Mouse (Mus musculus) gastrocnemius, adult 2 months (tissue): ENCODE results near the gene Scn5a. TPM values are rescaled to one million over a fixed set of nuclear protein-coding genes. Genes with fewer than 3 reads are reported as not detected.

Experiments
- DNase-seq: peaks from one replicate; pipeline ENCODE4 v3.0.0; 2022
- H3K27ac ChIP-seq: fragments of 200-600 bp; 2 replicates; pipeline ENCODE4 v1.8.1; 2022; ENCODE audit warnings: mild to moderate bottlenecking
- H3K4me3 ChIP-seq: fragments of 200-600 bp; 2 replicates; pipeline ENCODE4 v1.8.1; 2022; ENCODE audit warnings: mild to moderate bottlenecking, moderate library complexity
- CTCF ChIP-seq: fragments of 200-600 bp; IDR thresholded peaks from 2 replicates; pipeline ENCODE4 v1.8.1; 2022; ENCODE audit warnings: antibody characterized with exemption, mild to moderate bottlenecking, moderate library complexity
- intact Hi-C: fragments of 180-260 bp; cut with DNase I; formaldehyde crosslinking; loops from one replicate; pipeline ENCODE4 v1.15.1; 2025
- total RNA-seq, 2 experiments: library from RNA; stranded (reverse); gene quantifications; 2 replicates each; pipeline ENCODE4 v1.2.3; 2021

The Scn5a gene
- total RNA-seq, 2 experiments from 2014 or later: 0.05 to 0.36 TPM

- Histone ChIP-seq H3K27ac (no peak overlapping the region), H3K4me3 (no peak overlapping the region)
- DNase-seq: no peak
- intact Hi-C loops: loop anchor here (5.0 kb wide), 1 partner anchor 82 kb away; no protein-coding TSS in a partner anchor
- TF ChIP-seq CTCF: no peak
Observed at GRCm38 (mm10) chr9:119559537-119560276, 19.1 kb downstream of the Scn5a start.

- peak; percentile 74 for TF ChIP-seq CTCF
- intact Hi-C loops: loop anchor here (1.0 kb wide), 1 partner anchor 22 kb away; no protein-coding TSS in a partner anchor
- no peak overlapping the region for H3K27ac ChIP-seq
- no peak overlapping the region for H3K4me3 ChIP-seq
- peak; percentile 56 for DNase-seq
Observed at GRCm38 (mm10) chr9:119558119-119558854, 20.5 kb downstream of the Scn5a start.

DNA sequence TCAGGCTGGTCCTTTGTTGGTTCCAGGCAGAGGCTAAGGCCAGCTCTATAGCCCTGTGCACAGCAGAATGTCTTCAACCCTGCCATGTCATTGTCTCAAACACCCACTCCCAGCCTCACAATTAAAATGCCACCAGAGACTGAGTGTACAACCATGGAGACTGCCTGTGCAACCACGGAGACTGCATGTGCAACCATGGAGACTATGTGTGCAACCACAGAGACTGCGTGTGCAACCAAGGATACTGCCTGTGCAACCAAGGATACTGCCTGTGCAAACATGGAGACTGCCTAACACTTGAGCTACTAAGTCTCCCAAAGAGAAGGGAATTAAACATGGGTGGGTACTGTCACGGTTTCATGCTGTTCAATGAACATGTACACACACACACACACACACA is 22.8 kb downstream of the Scn5a start:
- TF ChIP-seq CTCF: no peak
- Histone ChIP-seq H3K4me3 (no peak overlapping the region), H3K27ac (no peak overlapping the region)
- intact Hi-C loops: no loop called here
- no peak for DNase-seq

DNA sequence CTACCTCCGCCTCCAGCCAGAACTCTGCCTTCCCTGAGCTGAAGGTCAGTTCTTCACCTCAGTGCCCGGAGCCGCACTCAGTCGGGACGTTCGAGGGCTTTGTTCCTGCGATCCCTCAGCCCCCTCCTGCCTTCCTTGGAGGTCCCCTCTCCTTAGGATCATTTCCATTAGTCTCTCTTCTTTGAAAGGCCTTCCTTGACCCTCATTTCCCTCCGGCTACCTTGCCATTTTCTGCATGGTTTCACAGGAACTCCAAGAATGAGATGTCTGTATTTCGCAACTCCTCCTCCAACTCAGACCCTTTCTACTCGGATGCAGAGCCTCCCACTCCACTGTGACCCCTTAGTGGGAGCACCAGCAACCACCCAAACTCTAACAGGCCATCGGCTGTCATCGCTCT is 31.3 kb downstream of the Scn5a start:
- no peak for TF ChIP-seq CTCF
- H3K27ac ChIP-seq: no peak overlapping the region
- intact Hi-C loops: no loop called here
- DNase-seq: no peak
- no peak overlapping the region for H3K4me3 ChIP-seq

DNA sequence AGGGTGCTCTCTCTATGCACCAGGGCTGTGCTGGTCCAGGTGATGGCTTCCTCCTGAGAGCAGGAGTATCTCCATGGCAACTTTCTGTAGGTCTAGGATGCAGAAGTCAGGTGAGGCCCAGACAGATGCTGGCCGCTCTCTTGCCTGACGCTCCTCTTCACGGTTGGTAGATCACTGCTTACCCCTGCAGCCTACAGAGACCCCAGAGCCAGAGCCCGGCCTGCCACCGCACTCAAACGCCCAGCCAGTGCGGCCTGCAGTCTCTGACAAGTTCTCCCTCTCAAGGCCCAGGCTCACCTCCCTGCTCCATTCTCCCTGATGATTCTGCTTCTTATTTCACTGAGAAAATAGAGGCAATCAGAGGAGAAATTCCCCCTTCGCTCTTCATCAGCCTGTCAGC is 31.7 kb downstream of the Scn5a start:
- Histone ChIP-seq H3K27ac (no peak overlapping the region), H3K4me3 (no peak overlapping the region)
- no peak for TF ChIP-seq CTCF
- no peak for DNase-seq
- intact Hi-C loops: no loop called here

GRCm38 (mm10) chr9:119540726-119541125 is 38.1 kb downstream of the Scn5a start:
- intact Hi-C loops: no loop called here
- H3K27ac ChIP-seq: no peak overlapping the region
- no peak for TF ChIP-seq CTCF
- H3K4me3 ChIP-seq: no peak overlapping the region
- DNase-seq: no peak

DNA sequence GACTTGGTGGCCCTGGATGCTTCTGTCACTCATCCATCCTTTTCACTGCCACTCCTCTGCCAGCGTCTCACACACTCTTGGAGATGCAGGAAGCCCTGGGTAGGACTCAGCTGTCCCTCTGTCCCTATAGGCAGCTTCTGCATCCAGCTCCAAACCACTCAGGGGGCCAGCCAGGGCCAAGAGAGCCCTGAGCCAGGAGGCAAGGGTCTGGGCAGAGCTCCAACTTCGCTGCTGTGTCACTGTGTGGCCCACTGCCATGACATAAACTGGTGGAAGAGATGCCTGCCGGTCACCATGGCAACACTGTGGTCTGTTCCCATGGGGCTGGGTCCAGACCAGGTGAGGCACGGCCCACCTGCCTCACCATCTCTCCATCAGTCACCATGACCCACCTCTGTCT is 41.0 kb downstream of the Scn5a start:
- Histone ChIP-seq H3K4me3 (no peak overlapping the region), H3K27ac (no peak overlapping the region)
- intact Hi-C loops: no loop called here
- no peak for DNase-seq
- no peak for TF ChIP-seq CTCF

DNA sequence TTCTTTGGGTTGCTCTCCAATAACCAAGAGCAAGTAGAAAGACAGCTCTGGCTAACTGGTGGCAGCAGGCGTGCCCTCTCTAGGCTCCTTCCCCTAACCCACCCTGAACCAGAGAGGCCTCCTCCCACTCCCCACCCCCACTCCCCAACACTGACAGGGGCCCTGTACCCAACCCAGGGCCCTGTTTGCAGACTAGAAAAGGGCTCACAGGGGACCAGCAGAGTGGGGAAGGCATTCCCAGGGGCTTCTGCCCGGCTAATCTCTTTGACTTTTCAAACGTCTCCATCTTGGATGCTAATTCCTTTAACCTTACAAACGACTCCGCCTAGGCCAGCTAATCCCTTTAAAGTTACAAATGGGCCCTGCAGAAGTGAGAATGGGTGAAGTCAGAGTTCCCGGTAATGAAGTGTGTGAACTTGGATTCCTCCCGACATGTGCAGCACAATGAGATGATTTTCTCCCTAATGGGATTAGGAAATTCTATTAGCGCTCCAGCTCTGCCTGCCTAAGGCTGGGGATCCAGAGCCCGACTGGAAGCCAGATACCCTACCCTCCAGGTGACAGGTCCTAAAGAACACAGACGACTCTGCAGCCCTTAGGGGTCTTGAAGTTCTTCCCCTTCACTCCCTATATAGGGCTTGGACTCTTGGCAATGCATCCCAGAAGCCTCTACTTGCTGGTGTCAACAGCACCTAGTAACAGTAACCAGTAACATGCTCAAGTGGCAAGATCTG is 47.0 kb downstream of the Scn5a start:
- intact Hi-C loops: no loop called here
- peak; percentile 4 for DNase-seq
- no peak overlapping the region for H3K4me3 ChIP-seq
- TF ChIP-seq CTCF: no peak
- no peak overlapping the region for H3K27ac ChIP-seq

GRCm38 (mm10) chr9:119524511-119524910 is 54.3 kb downstream of the Scn5a start:
- Histone ChIP-seq H3K27ac (no peak overlapping the region), H3K4me3 (no peak overlapping the region)
- TF ChIP-seq CTCF: peak; percentile 9; the same call in 1 of the 2 replicates
- intact Hi-C loops: no loop called here
- DNase-seq: no peak

- no peak for TF ChIP-seq CTCF
- Histone ChIP-seq H3K4me3 (no peak overlapping the region), H3K27ac (no peak overlapping the region)
- no peak for DNase-seq
- intact Hi-C loops: no loop called here
Observed at GRCm38 (mm10) chr9:119523301-119523700, 55.5 kb downstream of the Scn5a start.

DNA sequence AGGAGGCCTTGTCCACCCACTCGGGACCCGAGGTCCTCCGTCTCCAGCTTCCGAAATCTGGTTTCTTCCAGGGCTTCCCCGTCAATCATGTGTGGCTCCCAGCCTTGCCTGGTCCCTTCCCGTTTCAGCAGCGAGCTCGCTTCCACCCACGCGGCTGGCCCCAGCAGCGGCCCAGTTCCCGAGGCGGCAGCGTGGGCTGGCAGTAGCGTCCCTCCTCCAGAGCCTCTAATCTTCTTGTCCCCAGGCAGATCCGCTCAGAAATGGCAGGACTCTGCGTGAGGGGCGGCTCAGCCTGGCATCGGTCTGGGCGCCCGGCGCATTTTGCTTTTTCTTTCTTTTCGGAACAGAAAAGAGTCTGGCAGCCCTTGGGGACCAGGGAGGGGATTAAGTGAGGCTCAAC is 59.7 kb downstream of the Scn5a start:
- Histone ChIP-seq H3K4me3 (no peak overlapping the region), H3K27ac (no peak overlapping the region)
- intact Hi-C loops: no loop called here
- TF ChIP-seq CTCF: no peak
- DNase-seq: no peak

DNA sequence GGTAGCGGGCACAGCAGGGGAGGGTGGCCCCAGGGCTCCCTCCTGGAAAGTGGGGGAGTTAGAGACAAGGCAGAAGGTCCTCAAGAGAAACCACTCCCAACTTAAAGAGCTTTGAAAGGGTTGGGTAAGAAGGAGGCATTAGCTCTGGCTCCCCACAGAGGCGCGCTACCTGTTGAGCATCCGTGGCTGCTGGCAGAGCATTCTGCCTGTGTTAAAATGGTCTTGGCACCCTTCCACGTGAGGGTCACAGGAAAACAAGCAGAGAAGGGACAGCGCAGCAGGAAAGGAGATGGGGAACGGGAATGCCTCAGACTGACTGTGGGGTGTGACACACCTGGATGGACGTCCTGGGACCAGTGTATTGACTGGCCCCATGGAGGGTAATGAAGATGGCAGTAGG is 60.6 kb downstream of the Scn5a start:
- Histone ChIP-seq H3K4me3 (no peak overlapping the region), H3K27ac (no peak overlapping the region)
- intact Hi-C loops: no loop called here
- no peak for TF ChIP-seq CTCF
- DNase-seq: no peak

DNA sequence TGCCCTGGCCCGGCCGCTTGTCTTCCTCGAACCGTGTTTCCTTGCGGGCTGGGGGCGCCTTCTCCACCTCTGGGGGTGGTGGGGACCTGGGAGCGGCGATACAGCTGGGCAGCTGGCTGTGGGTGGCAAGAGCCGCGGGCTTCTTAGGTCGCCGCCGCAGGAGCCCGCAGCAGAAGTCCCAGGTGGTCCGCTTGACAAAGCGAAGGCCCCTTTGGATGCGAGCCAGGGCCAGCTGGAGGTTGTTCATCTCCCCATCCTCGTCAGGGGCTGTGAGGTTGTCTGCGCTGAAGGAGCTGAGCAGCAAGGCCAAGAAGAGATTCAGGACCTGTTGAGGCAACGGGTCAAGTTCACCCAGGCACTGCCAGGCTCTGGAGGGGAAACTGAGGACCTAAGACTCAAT is 61.3 kb downstream of the Scn5a start:
- no peak overlapping the region for H3K4me3 ChIP-seq
- no peak overlapping the region for H3K27ac ChIP-seq
- no peak for DNase-seq
- intact Hi-C loops: no loop called here
- no peak for TF ChIP-seq CTCF
